Mouse (Mus musculus): ENCODE measurements around the gene Kcnj10. TPM values are rescaled to one million over a fixed set of nuclear protein-coding genes. Genes with fewer than 3 reads are reported as not detected.

Gene Kcnj10
- total RNA-seq, 2 experiments from 2014 or later, result 0.05 to 0.17 TPM

- peak; percentile 84 for DNase-seq (ENCODE audit: low spot score)
Observed at GRCm38 (mm10) chr1:172311921-172312767, 28.9 kb upstream of the Kcnj10 start.

- DNase-seq (ENCODE audit: low spot score), result no peak
Observed at GRCm38 (mm10) chr1:172312768-172313561, 28.0 kb upstream of the Kcnj10 start.

- DNase-seq (ENCODE audit: low spot score), result no peak
Observed at GRCm38 (mm10) chr1:172313613-172314411, 27.2 kb upstream of the Kcnj10 start.

- no peak for DNase-seq (ENCODE audit: low spot score)
Observed at GRCm38 (mm10) chr1:172314911-172315310, 26.1 kb upstream of the Kcnj10 start.

GRCm38 (mm10) chr1:172317431-172317830 is 23.6 kb upstream of the Kcnj10 start:
- DNase-seq (ENCODE audit: low spot score), result no peak

GRCm38 (mm10) chr1:172317946-172318345 is 23.1 kb upstream of the Kcnj10 start:
- no peak for DNase-seq (ENCODE audit: low spot score)

GRCm38 (mm10) chr1:172318424-172319035 is 22.5 kb upstream of the Kcnj10 start:
- no peak for DNase-seq (ENCODE audit: low spot score)

- no peak for DNase-seq (ENCODE audit: low spot score)
Observed at GRCm38 (mm10) chr1:172319346-172319745, 21.7 kb upstream of the Kcnj10 start.

GRCm38 (mm10) chr1:172319921-172320411 is 21.0 kb upstream of the Kcnj10 start:
- no peak for DNase-seq (ENCODE audit: low spot score)

- no peak for DNase-seq (ENCODE audit: low spot score)
Observed at GRCm38 (mm10) chr1:172322725-172323124, 18.3 kb upstream of the Kcnj10 start.

- DNase-seq (ENCODE audit: low spot score), result no peak
Observed at GRCm38 (mm10) chr1:172323298-172323697, 17.7 kb upstream of the Kcnj10 start.

- DNase-seq (ENCODE audit: low spot score), result no peak
Observed at GRCm38 (mm10) chr1:172323801-172324359, 17.1 kb upstream of the Kcnj10 start.

- DNase-seq (ENCODE audit: low spot score), result peak; percentile 73
Observed at GRCm38 (mm10) chr1:172324725-172325124, 16.3 kb upstream of the Kcnj10 start.

GRCm38 (mm10) chr1:172325680-172326535 is 15.1 kb upstream of the Kcnj10 start:
- peak; percentile 65 for DNase-seq (ENCODE audit: low spot score)

- no peak for DNase-seq (ENCODE audit: low spot score)
Observed at GRCm38 (mm10) chr1:172326684-172327083, 14.3 kb upstream of the Kcnj10 start.

- no peak for DNase-seq (ENCODE audit: low spot score)
Observed at GRCm38 (mm10) chr1:172327206-172328001, 13.6 kb upstream of the Kcnj10 start.

GRCm38 (mm10) chr1:172328041-172328440 is 13.0 kb upstream of the Kcnj10 start:
- no peak for DNase-seq (ENCODE audit: low spot score)

- no peak for DNase-seq (ENCODE audit: low spot score)
Observed at GRCm38 (mm10) chr1:172328461-172328860, 12.5 kb upstream of the Kcnj10 start.

- no peak for DNase-seq (ENCODE audit: low spot score)
Observed at GRCm38 (mm10) chr1:172329131-172329530, 11.9 kb upstream of the Kcnj10 start, which contains the start of gene Kcnj9. Gene Kcnj9 (minus strand): TSS chr1:172329318.

All from gastrocnemius, adult 18-20 months (tissue).